ENCODE assay signal across 8 mouse cellular contexts in genomic region chr6:70824085-70824986, GRCm38 (mm10). TPM values are rescaled to one million over a fixed set of nuclear protein-coding genes. Genes with fewer than 3 reads are reported as not detected.
DNase-seq lines count a peak whose midpoint lies in the region; ATAC-seq lines count a peak whose summit lies in the region.

No protein-coding gene starts in this region.

- H3K27me3 ChIP-seq in hindbrain, embryonic 13.5 days, result no peaks in the 10 kb centered on the region
- H3K27me3 ChIP-seq in lung, embryonic 16.5 days (ENCODE audit: control insufficient read depth, insufficient read depth, low read depth, low read length), result no peaks in the 10 kb centered on the region

- no peaks in the 10 kb centered on the region for H3K36me3 ChIP-seq in hindbrain, embryonic 13.5 days
- H3K36me3 ChIP-seq in lung, embryonic 16.5 days (ENCODE audit: control insufficient read depth, insufficient read depth, low read length), result no peaks in the 10 kb centered on the region

- peak overlapping the region; percentile 77 for H3K4me2 ChIP-seq in hindbrain, embryonic 13.5 days
- peak overlapping the region; percentile 68 for H3K4me2 ChIP-seq in lung, embryonic 16.5 days (ENCODE audit: low read depth, low read length)

- ATAC-seq in hindbrain, embryonic 13.5 days (ENCODE audit: low FRiP score), result peak; percentile 95
- peak; percentile 83 for ATAC-seq in lung, embryonic 16.5 days (ENCODE audit: low read depth)

- peak overlapping the region; percentile 45 for H3K4me3 ChIP-seq in hindbrain, embryonic 13.5 days
- peak overlapping the region; percentile 43 for H3K4me3 ChIP-seq in lung, embryonic 16.5 days (ENCODE audit: low read length)

- H3K4me1 ChIP-seq in hindbrain, embryonic 13.5 days (replicated peaks), result peaks cover 6% of the 10 kb centered on the region
- H3K4me1 ChIP-seq in lung, embryonic 16.5 days (replicated peaks; ENCODE audit: control insufficient read depth, insufficient read depth, low read length), result 0 out of 2 replicates have a peak, but pooled peaks cover 3% of the 10 kb centered on the region

- H3K9ac ChIP-seq in hindbrain, embryonic 13.5 days, result peak overlapping the region; percentile 70
- H3K9ac ChIP-seq in lung, embryonic 16.5 days (ENCODE audit: low read length), result peak overlapping the region; percentile 51

- H3K9me3 ChIP-seq in hindbrain, embryonic 13.5 days, result no peaks in the 10 kb centered on the region
- no peaks in the 10 kb centered on the region for H3K9me3 ChIP-seq in lung, embryonic 16.5 days (ENCODE audit: control insufficient read depth, low read length)

- peak; percentile 96 for DNase-seq in ZHBTc4 (ENCODE audit: low read depth, low spot score)
- DNase-seq in cerebellum, postnatal 25 days, result peak; percentile 85 to 86
- peak; percentile 49 to 66 for DNase-seq in frontal cortex, postnatal 25 days (ENCODE audit: low spot score in 2 of 2)
- peak; percentile 47 to 51 for DNase-seq in layer of hippocampus, postnatal 14 days (ENCODE audit: low spot score in 2 of 2)
- peak; percentile 22 for DNase-seq in ovary, postnatal 14 days (ENCODE audit: low spot score)
- DNase-seq in thymus, postnatal 0 days (ENCODE audit: low spot score), result peak; percentile 85

- H3K27ac ChIP-seq in hindbrain, embryonic 13.5 days, result peak overlapping the region; percentile 56
- no peak overlapping the region for H3K27ac ChIP-seq in lung, embryonic 16.5 days (ENCODE audit: low read length)

- 9% methylated on average over 23 of the region's 23 CpGs for WGBS in hindbrain, embryonic 13.5 days
- WGBS in lung, embryonic 16.5 days, result 6% methylated on average over 23 of the region's 23 CpGs

RNA-seq across cellular contexts. Expression of gene Eif2ak3, which starts 20.0 kb away (rescaled TPM):
- polyA plus RNA-seq in hindbrain, embryonic 13.5 days (2015; fragmentation: Nextera tagmentation; extraction: Ambion mirVana), result 13.5 and 13.9 TPM in 2 replicates
- 10 to 100 TPM; 24.7 to 24.8 TPM for total RNA-seq in layer of hippocampus, postnatal 14 days (2021)
- 9.1 and 9.5 TPM in 2 replicates for polyA plus RNA-seq in lung, embryonic 16.5 days (2015; fragmentation: Nextera tagmentation; extraction: Ambion mirVana)
- 17.4 and 18.0 TPM in 2 replicates for polyA plus RNA-seq in thymus, postnatal 0 days (2015; fragmentation: Nextera tagmentation; extraction: Ambion mirVana)

RNA-seq across cellular contexts. Expression of gene Rpia, which starts 32.3 kb away (rescaled TPM):
- 3.2 and 3.3 TPM in 2 replicates for polyA plus RNA-seq in hindbrain, embryonic 13.5 days (2015; fragmentation: Nextera tagmentation; extraction: Ambion mirVana)
- total RNA-seq in layer of hippocampus, postnatal 14 days (2021), result 10 to 100 TPM; 10.1 to 10.3 TPM
- polyA plus RNA-seq in lung, embryonic 16.5 days (2015; fragmentation: Nextera tagmentation; extraction: Ambion mirVana), result 2.2 and 2.7 TPM in 2 replicates
- 3.6 and 5.1 TPM in 2 replicates for polyA plus RNA-seq in thymus, postnatal 0 days (2015; fragmentation: Nextera tagmentation; extraction: Ambion mirVana)

Comparison
In these comparisons a context has a peak if more than half of its experiments do, and no peak if none do; other contexts are left out.
1. DNase-seq: peak in every context shown above with its lines; median percentile 96 in ZHBTc4; 86 in cerebellum, postnatal 25 days; 85 in thymus, postnatal 0 days; 58 in frontal cortex, postnatal 25 days; 49 in layer of hippocampus, postnatal 14 days; 22 in ovary, postnatal 14 days.